Mouse (Mus musculus) lung, embryonic 14.5 days (tissue): Measurements from ENCODE around the gene Six5. TPM values are rescaled to one million over a fixed set of nuclear protein-coding genes. Genes with fewer than 3 reads are reported as not detected.
A peak's percentile ranks its signal among the peaks of the same experiment; 100 is the strongest.

Source experiments
- ATAC-seq: fragments of 200-750 bp; cut with Nextera tagmentation; 2 replicates; pipeline ENCODE4 v1.8.0; 2017; ENCODE audit warnings: mild to moderate bottlenecking, moderate TSS enrichment, moderate library complexity; ENCODE audit not compliant: insufficient read depth
- DNase-seq: peaks from one replicate; pipeline ENCODE4 v3.0.0-alpha.2; 2015
- H3K27ac ChIP-seq: fragments of 300-500 bp; sonication (generic); 2 replicates; pipeline ENCODE4 v1.5.1; 2014; ENCODE audit warnings: low read depth, mild to moderate bottlenecking, moderate library complexity
- H3K27me3 ChIP-seq: fragments of 300-500 bp; sonication (generic); 2 replicates; pipeline ENCODE4 v1.6.1; 2014; ENCODE audit warnings: low read length, control low read depth; ENCODE audit not compliant: insufficient read depth
- H3K36me3 ChIP-seq: fragments of 300-500 bp; sonication (generic); 2 replicates; pipeline ENCODE4 v1.6.1; 2014; ENCODE audit warnings: control low read depth; ENCODE audit not compliant: insufficient read depth
- H3K4me1 ChIP-seq: fragments of 300-500 bp; sonication (generic); 2 replicates; pipeline ENCODE4 v1.6.1; 2014; ENCODE audit warnings: antibody characterized with exemption, control low read depth; ENCODE audit not compliant: insufficient read depth
- H3K4me2 ChIP-seq: fragments of 300-500 bp; sonication (generic); 2 replicates; pipeline ENCODE4 v1.6.1; 2014; ENCODE audit warnings: mild to moderate bottlenecking
- H3K4me3 ChIP-seq: fragments of 300-500 bp; sonication (generic); 2 replicates; pipeline ENCODE4 v1.5.1; 2014; ENCODE audit warnings: low read depth, low read length
- H3K9ac ChIP-seq: fragments of 300-500 bp; sonication (generic); 2 replicates; pipeline ENCODE4 v1.6.1; 2014
- H3K9me3 ChIP-seq: fragments of 300-500 bp; sonication (generic); 2 replicates; pipeline ENCODE4 v1.6.1; 2016; ENCODE audit warnings: low read depth, low read length, control low read depth
- CTCF ChIP-seq: IDR thresholded peaks from 2 replicates; pipeline ENCODE4 v1.5.1; 2016; ENCODE audit warnings: antibody characterized with exemption, low read depth
- WGBS: fragments of 180-500 bp; shearing (Covaris S2); extraction: QIAGEN DNeasy Blood & Tissue Kit; methylation state at CpG from one replicate; pipeline ENCODE4 v1.1.7; 2014; 5-methylcytosine and 5-hydroxymethylcytosine counted together
- polyA plus RNA-seq: library from polyadenylated mRNA; unstranded; fragments of >200 nt; fragmentation: Nextera tagmentation; extraction: Ambion mirVana; gene quantifications from 2 replicates; pipeline ENCODE4 v1.2.1, GENCODE M21; 2014

Gene Six5
- polyA plus RNA-seq, 1 experiment from 2014 or later: 12.7 TPM

- DNase-seq (peak; percentile 99), ATAC-seq (peak; percentile 99)
- H3K4me2 ChIP-seq: peak within 1 kb of the TSS; percentile 96
- H3K4me1 ChIP-seq: peaks cover 7% of the 10 kb centered on the region
- under 1% methylated on average over 89 of the region's 91 CpGs for WGBS
- peak within 1 kb of the TSS; percentile 98 for H3K9ac ChIP-seq
- no peaks in the 10 kb centered on the region for H3K9me3 ChIP-seq
- no peaks in the 10 kb centered on the region for H3K27me3 ChIP-seq
- H3K27ac ChIP-seq: peak within 1 kb of the TSS; percentile 86
- no peak for TF ChIP-seq CTCF
- peak within 1 kb of the TSS; percentile 92 for H3K4me3 ChIP-seq
- H3K36me3 ChIP-seq: peaks cover 32% of the 10 kb centered on the region
Observed at GRCm38 (mm10) chr7:19075723-19076585, 18.4 kb upstream of the Six5 start, which contains the start of gene Dmwd. Gene Dmwd (plus strand): TSS chr7:19076227.

GRCm38 (mm10) chr7:19076586-19076991 lies 17.8 kb upstream of the Six5 start:
- ATAC-seq (no peak; the same call in 1 of the 2 replicates), DNase-seq (peak; percentile 19)
- Histone ChIP-seq H3K9ac (peak overlapping the region; percentile 98), H3K27me3 (no peaks in the 10 kb centered on the region), H3K4me1 (peaks cover 7% of the 10 kb centered on the region), H3K9me3 (no peaks in the 10 kb centered on the region), H3K4me2 (peak overlapping the region; percentile 96), H3K27ac (peak overlapping the region; percentile 86), H3K4me3 (peak overlapping the region; percentile 92), H3K36me3 (peaks cover 39% of the 10 kb centered on the region)
- TF ChIP-seq CTCF: no peak
- WGBS: 2% methylated on average over 22 of the region's 22 CpGs

- no peak overlapping the region for H3K27ac ChIP-seq
- DNase-seq (no peak), ATAC-seq (no peak)
- H3K9me3 ChIP-seq: no peaks in the 10 kb centered on the region
- H3K4me1 ChIP-seq: peaks cover 7% of the 10 kb centered on the region
- H3K36me3 ChIP-seq: peaks cover 50% of the 10 kb centered on the region
- 66% methylated on average over 14 of the region's 14 CpGs for WGBS
- TF ChIP-seq CTCF: no peak
- H3K9ac ChIP-seq: peak overlapping the region; percentile 98
- peak overlapping the region; percentile 96 for H3K4me2 ChIP-seq
- peak overlapping the region; percentile 92 for H3K4me3 ChIP-seq
- H3K27me3 ChIP-seq: no peaks in the 10 kb centered on the region
Observed at GRCm38 (mm10) chr7:19077761-19078160, 16.6 kb upstream of the Six5 start.

- H3K4me2 ChIP-seq: no peak overlapping the region
- H3K4me1 ChIP-seq: peaks cover 7% of the 10 kb centered on the region
- WGBS: 77% methylated on average over 3 of the region's 3 CpGs
- no peaks in the 10 kb centered on the region for H3K27me3 ChIP-seq
- H3K9me3 ChIP-seq: no peaks in the 10 kb centered on the region
- H3K27ac ChIP-seq: no peak overlapping the region
- H3K4me3 ChIP-seq: no peak overlapping the region
- ATAC-seq: no peak
- no peak for DNase-seq
- H3K9ac ChIP-seq: no peak overlapping the region
- no peak for TF ChIP-seq CTCF
- H3K36me3 ChIP-seq: peaks cover 56% of the 10 kb centered on the region
Observed at GRCm38 (mm10) chr7:19078732-19079131, 15.7 kb upstream of the Six5 start.

- Histone ChIP-seq H3K27ac (no peak overlapping the region), H3K4me2 (no peak overlapping the region), H3K4me1 (peaks cover 15% of the 10 kb centered on the region), H3K4me3 (no peak overlapping the region), H3K27me3 (no peaks in the 10 kb centered on the region), H3K9me3 (no peaks in the 10 kb centered on the region), H3K36me3 (peaks cover 56% of the 10 kb centered on the region), H3K9ac (no peak overlapping the region)
- no peak for ATAC-seq
- no peak for TF ChIP-seq CTCF
- WGBS: 84% methylated on average over 19 of the region's 19 CpGs
- DNase-seq: no peak
Observed at GRCm38 (mm10) chr7:19080451-19080950, 13.9 kb upstream of the Six5 start.

GRCm38 (mm10) chr7:19082171-19082570 lies 12.2 kb upstream of the Six5 start:
- DNase-seq: no peak
- WGBS: 79% methylated on average over 4 of the region's 4 CpGs
- peaks cover 62% of the 10 kb centered on the region for H3K36me3 ChIP-seq
- TF ChIP-seq CTCF: no peak
- no peaks in the 10 kb centered on the region for H3K27me3 ChIP-seq
- H3K27ac ChIP-seq: no peak overlapping the region
- H3K4me3 ChIP-seq: no peak overlapping the region
- peaks cover 14% of the 10 kb centered on the region for H3K4me1 ChIP-seq
- peak overlapping the region; percentile 7; the same call in 1 of the 2 replicates for H3K9ac ChIP-seq
- no peak for ATAC-seq
- no peak overlapping the region for H3K4me2 ChIP-seq
- H3K9me3 ChIP-seq: no peaks in the 10 kb centered on the region

- no peaks in the 10 kb centered on the region for H3K9me3 ChIP-seq
- DNase-seq: peak; percentile 21
- peak overlapping the region; percentile 56 for H3K4me2 ChIP-seq
- no peak overlapping the region for H3K9ac ChIP-seq
- peak; percentile 3; the same call in 1 of the 2 replicates for ATAC-seq
- peak overlapping the region; percentile 28; the same call in 1 of the 2 replicates for H3K27ac ChIP-seq
- 47% methylated on average over 6 of the region's 6 CpGs for WGBS
- no peak for TF ChIP-seq CTCF
- no peak overlapping the region for H3K4me3 ChIP-seq
- no peaks in the 10 kb centered on the region for H3K27me3 ChIP-seq
- H3K4me1 ChIP-seq: peaks cover 9% of the 10 kb centered on the region
- H3K36me3 ChIP-seq: peaks cover 67% of the 10 kb centered on the region
Observed at GRCm38 (mm10) chr7:19083096-19083495, 11.3 kb upstream of the Six5 start.
